Mouse (Mus musculus): Measurements from ENCODE around the gene Smyd3. TPM values are rescaled to one million over a fixed set of nuclear protein-coding genes. Genes with fewer than 3 reads are reported as not detected.

The Smyd3 gene
- total RNA-seq, 2 experiments from 2014 or later: 7.8 TPM

DNA sequence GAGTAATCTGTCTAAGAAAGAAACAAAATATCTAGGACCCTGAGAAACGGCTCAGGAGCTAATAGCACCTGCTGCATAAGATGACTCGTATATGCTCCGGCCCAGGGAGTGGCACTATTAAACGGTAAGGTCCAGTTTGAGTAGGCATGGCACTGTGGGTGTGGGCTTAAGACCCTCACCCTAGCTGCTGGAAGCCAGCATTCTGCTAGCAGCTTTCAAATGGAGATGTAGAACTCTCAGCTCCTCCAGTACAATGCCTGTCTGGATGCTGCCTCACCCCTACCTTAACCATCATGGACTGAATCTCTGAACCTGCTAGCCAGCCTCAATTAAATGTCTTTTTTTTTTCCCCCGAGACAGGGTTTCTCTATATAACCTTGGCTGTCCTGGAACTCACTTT lies 55.5 kb downstream of the Smyd3 start:
- no peak for DNase-seq (ENCODE audit: low spot score in 2 of 2)

DNA sequence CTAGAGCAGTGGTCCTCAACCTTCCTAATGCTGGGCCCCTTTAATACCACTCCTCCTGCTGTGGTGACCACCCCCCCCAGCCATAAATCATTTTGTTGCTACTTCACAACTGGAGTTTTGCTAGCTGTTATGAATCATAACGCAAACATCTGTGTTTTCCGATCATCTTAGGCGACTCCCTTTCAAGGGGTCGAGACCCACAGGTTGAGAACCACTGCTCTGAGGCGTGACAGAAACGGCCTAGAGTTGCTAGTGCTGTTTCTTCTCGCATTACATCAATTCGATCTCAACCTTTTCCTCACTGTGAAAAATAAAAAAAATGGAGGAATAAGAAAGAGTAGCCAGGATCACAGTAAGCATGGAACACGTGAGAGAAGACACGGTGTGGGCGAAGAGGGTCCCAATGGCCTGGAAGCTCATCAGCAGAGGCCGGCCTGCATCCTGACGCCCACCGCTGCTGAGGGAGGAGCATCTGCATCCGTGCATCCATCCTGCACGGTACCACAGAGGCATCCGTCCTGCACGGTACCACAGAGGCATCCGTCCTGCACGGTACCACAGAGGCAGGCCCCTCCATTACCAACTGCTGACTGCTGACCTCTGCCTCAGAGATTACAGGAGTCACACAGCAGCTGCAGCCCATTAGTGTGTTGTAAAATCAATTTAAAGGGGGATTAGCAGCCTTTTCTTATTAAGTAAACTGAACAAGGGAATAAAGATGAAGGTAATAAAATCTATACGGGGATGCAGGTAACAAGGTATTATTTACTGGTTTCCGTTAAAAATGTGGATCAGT lies 56.6 kb downstream of the Smyd3 start:
- DNase-seq (ENCODE audit: low spot score in 2 of 2): no peak

DNA sequence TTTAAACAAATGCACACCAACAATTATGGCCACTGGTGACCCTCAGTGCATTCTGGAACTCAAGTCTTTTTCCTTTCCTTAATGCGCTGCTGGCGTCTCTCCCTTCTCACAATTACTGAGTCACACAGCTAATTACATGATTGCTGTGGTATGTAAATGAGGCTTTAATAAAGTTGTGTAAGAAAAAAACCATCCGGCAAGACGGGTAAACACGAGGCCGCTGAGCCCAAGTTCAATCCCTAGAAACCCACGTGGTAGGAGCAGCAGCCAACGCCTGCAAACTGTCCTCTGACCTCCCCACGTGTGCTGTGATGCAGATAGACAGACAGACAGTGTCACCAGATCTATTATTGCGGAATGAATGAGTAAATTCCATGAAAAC lies 58.9 kb downstream of the Smyd3 start:
- no peak for DNase-seq (ENCODE audit: low spot score in 2 of 2)

DNA sequence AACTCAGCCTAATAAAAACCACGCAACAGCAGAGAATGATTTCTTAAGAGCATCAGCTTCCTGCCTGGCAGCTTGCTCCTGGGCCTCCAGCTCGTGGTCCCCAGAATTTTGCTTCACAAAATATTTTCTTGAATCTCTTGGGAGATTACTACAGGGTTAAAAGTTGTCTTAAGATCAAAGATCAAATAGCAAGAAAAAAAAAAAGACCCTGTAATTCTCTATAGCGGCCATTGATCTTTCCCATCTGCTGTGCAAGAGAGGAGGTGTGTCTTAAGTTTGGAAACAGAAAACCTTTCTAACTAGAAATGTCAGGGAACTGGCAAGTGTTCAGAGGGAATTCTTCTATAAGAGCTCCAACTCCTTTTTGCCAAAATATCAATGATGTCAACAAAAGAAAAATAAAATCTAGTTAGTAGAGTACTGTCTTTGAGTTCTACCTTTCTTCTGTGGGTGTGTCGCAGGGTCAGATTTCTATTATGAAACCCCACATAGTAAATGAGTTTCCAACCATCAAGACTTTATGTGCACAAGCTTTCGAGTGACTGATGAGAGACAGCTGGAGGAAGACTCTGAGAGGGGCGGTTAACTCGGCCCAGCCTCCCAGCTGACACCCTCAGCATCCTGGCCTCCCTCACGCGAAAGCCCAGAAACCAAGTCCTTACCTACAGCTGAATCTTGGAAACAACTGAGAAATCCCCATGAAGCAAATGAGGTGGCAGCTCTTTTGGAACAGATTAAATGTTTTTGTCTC lies 59.4 kb downstream of the Smyd3 start:
- no peak for DNase-seq (ENCODE audit: low spot score in 2 of 2)

DNA sequence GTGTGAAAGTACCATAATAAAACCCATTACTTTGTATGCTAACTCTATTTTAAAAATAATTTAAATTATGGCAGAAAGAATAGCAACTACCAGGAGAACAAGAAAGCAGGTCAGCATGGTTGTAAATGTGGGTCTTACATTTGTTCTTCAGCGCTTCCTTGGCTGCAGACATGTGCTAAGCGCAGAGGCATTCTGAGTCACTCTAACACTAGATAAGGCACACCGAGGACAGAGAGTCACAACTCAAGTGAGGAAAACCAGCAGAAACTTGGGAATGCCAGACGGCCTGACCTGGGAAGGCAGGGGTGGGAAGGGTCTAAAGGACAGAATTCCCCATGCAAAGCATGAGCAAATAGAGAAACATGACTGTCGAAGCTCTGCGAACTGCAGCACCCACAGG lies 63.2 kb downstream of the Smyd3 start:
- no peak for DNase-seq (ENCODE audit: low spot score in 2 of 2)

DNA sequence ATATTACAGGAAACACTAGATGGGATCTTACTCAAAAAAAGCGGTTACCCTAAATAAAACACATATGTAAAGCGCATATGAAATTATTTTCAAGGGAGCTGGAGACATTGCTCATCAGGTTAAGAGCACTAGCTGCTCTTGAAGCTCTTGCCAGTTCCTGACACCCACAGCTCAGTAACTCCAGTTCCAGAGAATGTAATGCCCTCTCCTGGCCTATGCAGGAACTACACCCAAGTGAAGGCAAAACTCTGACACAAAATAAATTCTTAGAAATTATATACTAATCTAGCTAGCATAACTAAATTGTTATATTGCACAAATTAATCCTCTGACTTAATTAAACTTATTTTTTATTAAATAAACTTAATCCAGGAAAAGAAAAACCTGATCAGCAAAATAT lies 66.6 kb downstream of the Smyd3 start:
- DNase-seq (ENCODE audit: low spot score in 2 of 2): no peak

DNA sequence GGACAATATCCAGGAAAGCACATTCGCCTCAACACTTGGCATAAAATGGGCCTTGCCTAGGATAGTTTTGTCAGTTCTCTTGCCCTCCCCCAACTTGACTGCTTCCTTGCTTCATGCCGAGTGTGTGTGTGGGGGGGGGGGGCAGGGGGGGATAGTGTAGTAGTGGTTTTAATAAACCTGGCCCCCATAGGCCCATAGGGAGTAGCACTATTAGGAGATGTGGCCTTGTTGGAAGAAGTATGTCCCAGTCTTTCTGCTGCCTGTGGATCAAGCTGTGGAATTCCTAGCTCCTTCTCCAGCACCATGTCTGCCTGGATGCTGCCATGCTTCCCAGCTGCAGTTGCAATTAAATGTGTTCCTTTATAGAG lies 71.0 kb downstream of the Smyd3 start:
- DNase-seq (ENCODE audit: low spot score in 2 of 2): no peak

DNA sequence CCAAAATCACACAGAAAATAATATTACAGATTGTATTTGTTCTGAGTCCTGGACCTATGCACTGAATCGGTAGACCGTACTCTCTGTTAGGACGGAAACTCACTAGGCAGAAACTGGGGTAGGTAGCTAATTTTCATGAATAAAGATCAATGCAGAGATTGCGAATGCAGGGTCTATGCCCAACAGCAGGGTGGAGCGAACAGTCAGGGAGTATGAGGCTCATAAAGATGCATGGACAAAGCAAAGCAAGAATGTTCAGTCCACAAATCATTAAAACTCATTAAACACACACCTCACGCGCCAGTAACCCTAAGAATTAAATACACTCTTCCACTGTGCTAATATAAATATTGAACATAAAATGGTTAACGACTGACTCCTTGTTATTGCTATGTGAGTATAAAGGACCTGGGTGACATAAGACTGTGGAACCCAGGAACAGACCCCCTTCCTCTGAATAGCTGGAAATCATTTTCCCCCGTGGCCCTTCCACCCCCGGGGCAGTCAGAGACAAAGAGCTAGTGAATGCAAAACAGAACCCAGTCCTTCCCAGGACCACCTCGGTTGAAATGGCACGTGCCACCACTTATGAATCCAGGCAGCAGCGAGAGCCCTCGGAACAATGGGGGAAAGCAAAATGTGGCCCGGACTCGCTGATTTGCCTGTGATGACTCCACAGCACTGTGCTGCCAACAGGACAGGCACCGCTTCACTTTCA lies 71.6 kb downstream of the Smyd3 start:
- DNase-seq (ENCODE audit: low spot score in 2 of 2): no peak

DNA sequence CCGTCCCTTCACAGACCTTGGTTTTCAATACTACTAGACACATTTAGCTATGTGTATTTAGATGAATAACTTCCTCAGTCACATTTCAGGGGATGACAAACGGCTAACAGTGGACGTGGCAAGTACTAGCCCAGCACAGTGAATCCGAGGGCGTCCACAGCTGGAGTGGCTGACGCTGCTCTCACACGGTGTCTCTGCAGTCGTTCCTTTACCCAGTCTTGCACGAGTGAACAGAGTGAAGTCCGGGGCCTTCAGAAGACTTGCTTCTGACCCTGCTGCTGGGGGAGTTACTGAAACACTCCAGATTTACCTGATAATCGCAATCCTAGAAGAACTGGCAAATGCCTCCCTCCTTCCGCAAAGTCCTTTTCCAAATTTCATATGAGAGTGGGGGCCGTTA lies 74.0 kb downstream of the Smyd3 start:
- DNase-seq (ENCODE audit: low spot score in 2 of 2): no peak

DNA sequence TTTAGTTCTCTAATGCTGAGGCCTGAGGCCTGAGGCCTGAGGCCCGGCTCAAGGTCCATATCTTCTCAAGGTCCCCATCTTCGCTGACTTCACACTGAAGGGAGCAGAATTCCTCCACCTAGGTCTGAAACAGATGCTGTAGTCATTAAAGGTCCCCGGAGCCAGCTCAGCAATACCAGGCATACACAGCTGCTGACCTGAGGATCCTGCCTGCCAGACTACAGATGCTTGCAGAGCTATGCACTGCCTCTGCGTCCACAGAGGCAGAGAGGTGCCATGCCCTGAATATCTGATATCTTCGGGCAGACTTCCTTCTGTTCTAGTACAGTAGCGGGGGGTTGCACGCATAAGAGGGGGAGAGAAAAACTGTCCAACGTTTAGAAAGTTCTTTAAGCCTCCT lies 74.4 kb downstream of the Smyd3 start:
- no peak for DNase-seq (ENCODE audit: low spot score in 2 of 2)

DNA sequence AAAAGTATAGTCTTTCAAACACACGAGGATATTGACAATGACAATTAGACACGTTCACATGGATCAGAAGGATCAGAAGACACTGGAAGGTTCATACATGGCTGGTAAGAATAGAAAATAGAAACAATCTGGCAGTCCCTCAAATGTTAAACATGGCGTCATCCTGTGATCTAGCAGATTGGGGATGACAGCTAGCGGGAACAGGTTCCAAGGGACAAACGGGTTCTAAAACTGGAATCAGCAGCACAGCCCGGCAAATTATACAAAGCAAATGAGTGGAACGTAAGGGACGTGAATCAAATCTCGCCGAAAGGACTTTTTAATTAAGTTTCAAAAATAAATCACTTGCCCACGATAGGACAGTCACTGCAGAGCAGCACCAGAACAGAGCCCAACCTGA lies 81.2 kb downstream of the Smyd3 start:
- DNase-seq (ENCODE audit: low spot score in 2 of 2): no peak

DNA sequence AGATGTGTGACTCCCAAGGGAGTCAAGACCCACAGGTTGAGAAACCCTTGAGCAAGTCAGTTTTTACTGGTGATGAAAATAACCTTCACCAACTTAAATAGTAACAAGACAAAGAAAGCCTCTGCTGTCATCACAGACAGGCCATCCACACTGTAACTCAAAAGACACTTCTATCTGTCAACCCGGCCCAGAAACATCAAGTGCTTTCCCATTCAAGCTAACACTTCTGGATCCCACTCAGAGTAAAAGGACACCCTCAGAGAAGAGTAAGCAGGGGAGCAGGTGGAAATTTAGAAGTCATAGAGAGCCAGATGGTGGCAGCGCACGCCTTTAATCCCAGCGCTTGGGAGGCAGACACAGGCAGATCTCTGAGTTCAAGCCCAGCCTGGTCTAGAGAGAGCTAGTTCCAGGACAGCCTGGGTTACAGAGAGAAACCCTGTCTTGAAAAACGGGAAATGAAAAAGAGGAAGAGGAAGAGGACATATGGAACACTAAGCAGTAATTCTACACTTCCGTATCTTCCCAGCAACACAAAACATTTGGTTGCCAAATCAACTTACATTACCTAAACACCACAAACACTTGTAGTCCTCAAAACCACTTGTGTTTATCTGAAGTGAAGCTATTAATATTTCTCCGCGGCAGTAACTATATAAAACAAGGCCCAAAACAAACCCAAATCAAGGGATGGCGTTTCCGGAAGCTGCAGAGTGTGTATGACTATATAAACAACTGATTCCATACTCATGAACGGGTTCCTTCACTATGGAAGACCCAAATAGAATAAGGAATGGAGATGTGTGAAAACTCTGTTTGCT lies 83.2 kb downstream of the Smyd3 start:
- DNase-seq (ENCODE audit: low spot score in 2 of 2): no peak

DNA sequence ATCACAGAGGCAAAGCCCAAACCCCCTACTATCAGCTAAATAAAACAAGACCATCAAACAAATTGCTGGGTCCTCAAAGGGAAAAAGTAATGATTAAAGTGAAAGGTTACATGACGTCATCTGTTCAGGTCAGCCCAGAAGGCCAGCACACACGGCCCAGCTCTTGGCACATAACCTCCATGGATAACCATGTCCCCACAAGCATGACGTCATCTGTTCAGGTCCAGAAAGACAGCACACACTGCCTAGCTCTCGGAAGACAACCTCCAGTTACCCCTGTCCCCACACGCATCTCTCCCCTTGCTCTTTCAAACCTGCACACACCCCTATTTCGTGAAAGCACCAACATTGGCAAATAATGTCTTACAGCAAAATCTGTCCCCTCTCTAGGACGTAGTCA lies 84.0 kb downstream of the Smyd3 start:
- DNase-seq (ENCODE audit: low spot score in 2 of 2): no peak

DNA sequence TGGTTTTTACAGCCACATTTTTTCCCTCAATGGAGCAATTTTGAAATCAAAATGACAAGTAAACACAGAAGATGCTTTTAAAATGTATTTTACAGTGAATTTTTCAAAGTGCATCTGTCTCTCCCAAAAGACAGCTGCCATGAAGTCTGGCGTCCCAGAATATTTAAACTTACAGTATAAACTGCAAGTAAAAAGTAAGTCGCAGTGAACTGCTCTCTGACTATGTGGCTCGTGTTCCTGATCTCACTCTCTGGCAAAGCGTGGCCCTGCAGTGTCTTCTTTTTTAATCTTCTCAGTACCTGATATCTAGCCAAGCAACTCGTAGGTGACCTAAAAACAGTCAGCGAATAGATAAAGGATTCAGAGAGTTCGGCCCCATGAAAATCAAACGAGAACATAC lies 84.5 kb downstream of the Smyd3 start:
- DNase-seq (ENCODE audit: low spot score in 2 of 2): no peak

DNA sequence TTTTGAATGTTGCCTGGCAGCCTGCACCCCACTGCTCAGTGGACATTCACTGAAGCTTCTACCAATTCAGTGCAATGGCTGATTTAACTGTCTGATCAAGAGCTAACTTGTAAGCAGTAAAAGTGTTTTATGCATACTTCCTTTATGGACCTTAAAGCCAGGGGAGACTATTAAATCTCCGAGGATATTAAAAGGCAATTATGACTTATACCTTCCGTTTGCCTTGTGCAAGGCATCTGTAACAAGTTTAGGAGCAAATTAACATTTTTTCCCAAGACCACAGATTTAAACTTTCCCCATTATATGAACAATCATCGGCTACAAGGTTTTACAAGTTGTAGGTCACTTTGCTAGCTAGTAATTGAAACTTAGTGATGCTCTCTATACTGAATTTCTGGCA lies 87.8 kb downstream of the Smyd3 start:
- DNase-seq (ENCODE audit: low spot score in 2 of 2): no peak

DNA sequence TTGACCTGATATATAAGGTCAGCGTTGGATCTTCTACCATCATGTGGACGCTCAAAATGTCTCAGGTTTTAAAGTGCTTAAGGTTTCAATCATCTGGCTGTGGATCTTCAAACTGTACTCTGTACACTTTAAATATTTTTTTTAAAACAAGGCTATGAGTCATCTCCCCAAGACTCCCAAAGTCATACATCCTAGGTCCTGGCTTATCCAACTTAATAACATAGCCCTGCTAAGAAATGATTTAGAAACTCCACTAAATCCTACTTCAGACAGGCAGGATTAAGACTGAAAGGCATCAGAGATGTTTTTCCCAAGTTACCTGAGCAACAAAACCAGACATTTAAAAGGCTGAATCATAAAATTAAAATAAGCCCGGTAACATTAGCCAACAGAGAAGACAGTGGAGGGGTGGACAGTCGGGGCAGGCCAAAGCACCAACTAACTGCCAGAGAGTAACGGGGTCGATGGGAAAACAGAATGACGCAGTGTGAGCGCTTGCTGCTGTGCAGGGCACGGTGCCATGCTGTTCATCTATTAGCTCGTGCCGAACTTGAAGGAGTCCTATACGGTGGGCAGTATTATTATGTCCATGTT lies 92.9 kb downstream of the Smyd3 start:
- no peak for DNase-seq (ENCODE audit: low spot score in 2 of 2)

DNA sequence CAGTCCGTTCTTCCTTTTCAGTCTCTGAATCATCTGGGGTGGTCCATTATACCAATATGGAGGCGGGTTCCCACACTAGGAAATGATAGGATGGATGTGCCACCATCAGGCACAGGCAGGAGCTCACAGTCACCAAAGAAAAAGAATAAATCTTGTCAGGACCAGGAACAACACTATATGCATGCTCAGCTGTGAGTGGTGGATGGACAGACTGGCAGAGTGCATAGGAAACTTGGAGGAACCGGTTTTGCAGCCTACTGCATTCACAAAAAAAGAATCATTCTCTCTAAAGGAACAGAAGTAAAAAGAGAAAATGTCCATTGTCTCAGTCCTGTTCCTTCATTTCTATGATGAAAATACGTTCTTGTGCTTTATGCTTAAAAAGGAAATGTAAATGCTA lies 98.8 kb downstream of the Smyd3 start:
- DNase-seq (ENCODE audit: low spot score in 2 of 2): no peak

DNA sequence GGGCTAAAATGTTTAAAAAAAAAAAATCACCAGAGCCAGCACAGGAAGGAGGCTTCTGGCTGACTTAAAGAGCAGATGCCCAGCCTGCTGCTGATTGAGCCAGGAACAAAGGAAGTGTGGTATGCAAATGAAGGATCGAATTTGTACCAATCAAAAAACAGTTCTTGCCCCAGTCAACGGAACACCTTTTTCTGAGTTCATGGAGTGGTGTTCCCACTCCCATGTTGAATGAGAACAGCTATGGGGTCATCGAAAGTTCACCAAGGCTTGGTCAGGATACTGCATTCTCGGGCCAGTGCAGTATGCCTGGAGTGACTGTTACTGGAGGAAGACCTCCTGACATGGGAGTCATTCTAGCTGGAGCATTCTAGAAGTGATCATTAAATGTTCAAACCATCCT lies 109.8 kb downstream of the Smyd3 start:
- DNase-seq (ENCODE audit: low spot score in 2 of 2): no peak

DNA sequence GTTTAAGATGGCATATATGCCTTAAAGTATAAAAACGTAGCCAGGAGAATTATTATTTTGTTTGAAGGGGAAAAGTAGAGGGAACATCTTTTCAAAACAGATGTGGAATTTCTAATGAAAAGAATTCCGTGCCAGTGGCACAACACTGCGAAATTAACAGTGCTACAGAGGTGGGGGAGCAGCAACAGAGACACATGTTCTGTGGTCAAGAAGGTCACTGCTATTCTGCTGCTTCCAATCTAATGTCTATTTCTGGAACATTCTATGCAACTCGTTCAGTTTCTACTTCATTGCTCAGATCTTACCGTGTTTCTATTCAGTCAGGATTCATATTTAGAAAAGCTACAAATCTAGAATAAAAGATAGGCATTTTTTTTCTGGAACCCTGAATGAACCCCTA lies 117.0 kb downstream of the Smyd3 start:
- DNase-seq (ENCODE audit: low spot score in 2 of 2): no peak

DNA sequence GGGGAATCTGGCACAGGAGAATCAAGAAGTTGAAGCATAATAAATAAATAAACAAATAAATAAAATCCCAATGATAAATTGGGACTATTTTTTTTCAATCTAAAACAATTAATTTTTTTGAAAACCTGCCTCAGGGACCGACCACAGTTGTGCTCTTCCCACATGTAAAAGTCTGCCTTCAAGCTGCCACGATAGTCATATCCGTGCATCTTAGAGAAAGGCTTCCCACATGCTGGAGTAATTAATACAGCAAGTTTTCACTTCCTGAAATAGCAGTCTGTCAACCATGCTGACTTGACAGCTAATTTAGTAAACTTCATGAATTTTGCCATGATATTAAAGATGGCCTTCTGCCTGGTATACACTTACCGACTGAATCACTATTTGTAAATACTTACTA lies 119.2 kb downstream of the Smyd3 start:
- DNase-seq (ENCODE audit: low spot score in 2 of 2): no peak
